Mouse (Mus musculus): ENCODE results near the gene Prss41. TPM values are rescaled to one million over a fixed set of nuclear protein-coding genes. Genes with fewer than 3 reads are reported as not detected.

Prss41 gene
- total RNA-seq, 2 experiments from 2014 or later = 0.35 TPM; not detected in 1

Other genes starting within 250 kb of the Prss41 start
- 0.37 TPM in 1 of 2 replicates, not detected in the other for gene Zfp13, start 244.7 kb downstream of the Prss41 start, total RNA-seq (2015)
- 0.92 and 1.3 TPM in 2 replicates for gene Zfp13, start 244.7 kb downstream of the Prss41 start, total RNA-seq (2017)
- gene Zscan10, start 243.3 kb downstream of the Prss41 start, total RNA-seq (2015) = not detected in 2 replicates
- not detected in 2 replicates for gene Zscan10, start 243.3 kb downstream of the Prss41 start, total RNA-seq (2017)
- gene Mmp25, start 198.9 kb downstream of the Prss41 start, total RNA-seq (2015) = 1.3 and 1.4 TPM in 2 replicates
- gene Mmp25, start 198.9 kb downstream of the Prss41 start, total RNA-seq (2017) = 0.42 and 1.4 TPM in 2 replicates
- gene Bicdl2, start 183.7 kb downstream of the Prss41 start, total RNA-seq (2015) = not detected in 2 replicates
- not detected in 2 replicates for gene Bicdl2, start 183.7 kb downstream of the Prss41 start, total RNA-seq (2017)
- gene Hcfc1r1, start 170.6 kb downstream of the Prss41 start, total RNA-seq (2015) = 39.1 and 42.7 TPM in 2 replicates
- gene Hcfc1r1, start 170.6 kb downstream of the Prss41 start, total RNA-seq (2017) = 17.8 and 20.2 TPM in 2 replicates
- gene Thoc6, start 170.3 kb downstream of the Prss41 start, total RNA-seq (2015) = 32.3 and 33.4 TPM in 2 replicates
- 45.7 and 51.2 TPM in 2 replicates for gene Thoc6, start 170.3 kb downstream of the Prss41 start, total RNA-seq (2017)
- 3.6 and 4.3 TPM in 2 replicates for gene Tnfrsf12a, start 166.7 kb downstream of the Prss41 start, total RNA-seq (2015)
- 5.9 and 7.9 TPM in 2 replicates for gene Tnfrsf12a, start 166.7 kb downstream of the Prss41 start, total RNA-seq (2017)
- not detected in 2 replicates for gene Cldn6, start 164.9 kb downstream of the Prss41 start, total RNA-seq (2015)
- gene Cldn6, start 164.9 kb downstream of the Prss41 start, total RNA-seq (2017) = not detected in 2 replicates
- gene Cldn9, start 160.1 kb downstream of the Prss41 start, total RNA-seq (2015) = not detected in 2 replicates
- not detected in 2 replicates for gene Cldn9, start 160.1 kb downstream of the Prss41 start, total RNA-seq (2017)
- gene 1520401A03Rik, start 121.4 kb downstream of the Prss41 start, total RNA-seq (2015) = not detected in 2 replicates
- not detected in 2 replicates for gene 1520401A03Rik, start 121.4 kb downstream of the Prss41 start, total RNA-seq (2017)
- 34.5 and 36.9 TPM in 2 replicates for gene Pkmyt1, start 117.8 kb downstream of the Prss41 start, total RNA-seq (2015)
- gene Pkmyt1, start 117.8 kb downstream of the Prss41 start, total RNA-seq (2017) = 17.3 and 20.5 TPM in 2 replicates
- 1.3 and 1.6 TPM in 2 replicates for gene Paqr4, start 103.3 kb downstream of the Prss41 start, total RNA-seq (2015)
- 1.9 and 2.4 TPM in 2 replicates for gene Paqr4, start 103.3 kb downstream of the Prss41 start, total RNA-seq (2017)
- 0.05 TPM in 1 of 2 replicates, not detected in the other for gene Kremen2, start 98.3 kb downstream of the Prss41 start, total RNA-seq (2015)
- gene Kremen2, start 98.3 kb downstream of the Prss41 start, total RNA-seq (2017) = not detected in 2 replicates
- 4.7 and 5.1 TPM in 2 replicates for gene Flywch1, start 72.6 kb downstream of the Prss41 start, total RNA-seq (2015)
- 9.9 and 10.6 TPM in 2 replicates for gene Flywch1, start 72.6 kb downstream of the Prss41 start, total RNA-seq (2017)
- gene Flywch2, start 58.1 kb downstream of the Prss41 start, total RNA-seq (2015) = 1.1 and 3.3 TPM in 2 replicates
- not detected in 2 replicates for gene Flywch2, start 58.1 kb downstream of the Prss41 start, total RNA-seq (2017)
- gene Srrm2, start 53.6 kb downstream of the Prss41 start, total RNA-seq (2015) = 298 and 382 TPM in 2 replicates
- 96.7 and 109 TPM in 2 replicates for gene Srrm2, start 53.6 kb downstream of the Prss41 start, total RNA-seq (2017)
- gene Elob, start 15.0 kb downstream of the Prss41 start, total RNA-seq (2015) = 262 and 312 TPM in 2 replicates
- gene Elob, start 15.0 kb downstream of the Prss41 start, total RNA-seq (2017) = 108 and 112 TPM in 2 replicates
- gene Prss33, start 8.1 kb downstream of the Prss41 start, total RNA-seq (2015) = not detected in 2 replicates
- gene Prss33, start 8.1 kb downstream of the Prss41 start, total RNA-seq (2017) = not detected in 2 replicates
- not detected in 2 replicates for gene Prss32, start 317 bp downstream of the Prss41 start, total RNA-seq (2015)
- gene Prss32, start 317 bp downstream of the Prss41 start, total RNA-seq (2017) = not detected in 2 replicates
- gene Prss21, start 23.9 kb upstream of the Prss41 start, total RNA-seq (2015) = not detected in 2 replicates
- gene Prss21, start 23.9 kb upstream of the Prss41 start, total RNA-seq (2017) = not detected in 2 replicates
- not detected in 2 replicates for gene Dcpp1, start 36.7 kb upstream of the Prss41 start, total RNA-seq (2015)
- gene Dcpp1, start 36.7 kb upstream of the Prss41 start, total RNA-seq (2017) = not detected in 2 replicates
- gene Dcpp2, start 36.7 kb upstream of the Prss41 start, total RNA-seq (2015) = not detected in 2 replicates
- gene Dcpp2, start 36.7 kb upstream of the Prss41 start, total RNA-seq (2017) = not detected in 2 replicates
- gene Dcpp3, start 73.3 kb upstream of the Prss41 start, total RNA-seq (2015) = not detected in 2 replicates
- gene Dcpp3, start 73.3 kb upstream of the Prss41 start, total RNA-seq (2017) = not detected in 2 replicates
- not detected in 2 replicates for gene Sbp, start 97.5 kb upstream of the Prss41 start, total RNA-seq (2015)
- not detected in 2 replicates for gene Sbp, start 97.5 kb upstream of the Prss41 start, total RNA-seq (2017)
- not detected in 2 replicates for gene Sbpl, start 111.1 kb upstream of the Prss41 start, total RNA-seq (2015)
- not detected in 2 replicates for gene Sbpl, start 111.1 kb upstream of the Prss41 start, total RNA-seq (2017)
- 0.22 and 0.27 TPM in 2 replicates for gene Prss30, start 136.4 kb upstream of the Prss41 start, total RNA-seq (2015)
- not detected in 2 replicates for gene Prss30, start 136.4 kb upstream of the Prss41 start, total RNA-seq (2017)
- not detected in 2 replicates for gene Prss22, start 153.9 kb upstream of the Prss41 start, total RNA-seq (2015)
- not detected in 2 replicates for gene Prss22, start 153.9 kb upstream of the Prss41 start, total RNA-seq (2017)
- gene Prss27, start 194.0 kb upstream of the Prss41 start, total RNA-seq (2015) = not detected in 2 replicates
- not detected in 2 replicates for gene Prss27, start 194.0 kb upstream of the Prss41 start, total RNA-seq (2017)
- 15.5 and 17.1 TPM in 2 replicates for gene Kctd5, start 229.3 kb upstream of the Prss41 start, total RNA-seq (2015)
- gene Kctd5, start 229.3 kb upstream of the Prss41 start, total RNA-seq (2017) = 19.5 and 21.0 TPM in 2 replicates